Mouse (Mus musculus) olfactory bulb, adult 2 months (tissue): ENCODE data around the gene S100a5. TPM values are rescaled to one million over a fixed set of nuclear protein-coding genes. Genes with fewer than 3 reads are reported as not detected.

ENCODE experiments used
- H3K27ac ChIP-seq: fragments of 200-500 bp; 2 replicates; pipeline ENCODE4 v1.5.1; 2012; ENCODE audit warnings: low read depth, low read length; ENCODE audit not compliant: insufficient read depth
- H3K4me1 ChIP-seq: fragments of 200-500 bp; 2 replicates; pipeline ENCODE4 v1.6.1; 2012; ENCODE audit warnings: low read length; ENCODE audit not compliant: control insufficient read depth, insufficient read depth
- H3K4me3 ChIP-seq: fragments of 200-500 bp; 2 replicates; pipeline ENCODE4 v1.5.1; 2012; ENCODE audit warnings: mild to moderate bottlenecking, low read depth, low read length, moderate library complexity; ENCODE audit not compliant: insufficient read depth
- CTCF ChIP-seq: fragments of 200-500 bp; IDR thresholded peaks from 2 replicates; pipeline ENCODE4 v1.5.1; 2012; ENCODE audit warnings: low read depth, mild to moderate bottlenecking, low read length, moderate library complexity; ENCODE audit not compliant: insufficient read depth
- POLR2A ChIP-seq: fragments of 200-500 bp; IDR thresholded peaks from 2 replicates; pipeline ENCODE4 v1.6.1; 2012; ENCODE audit warnings: mild to moderate bottlenecking, low read depth, low read length, moderate library complexity; ENCODE audit not compliant: insufficient read depth
- WGBS: fragments of 180-500 bp; shearing (Covaris S2); methylation state at CpG from one replicate; pipeline ENCODE4 v1.1.7; 2018; 5-methylcytosine and 5-hydroxymethylcytosine counted together
- polyA plus RNA-seq: library from polyadenylated mRNA; stranded (reverse); fragments of >200 nt; gene quantifications from 2 replicates; pipeline ENCODE4 v1.2.4, GENCODE M21; 2012; ENCODE audit warnings: low replicate concordance; ENCODE audit not compliant: missing spikeins, insufficient read depth, insufficient read length

The S100a5 gene
- polyA plus RNA-seq, 1 experiment = not detected

DNA sequence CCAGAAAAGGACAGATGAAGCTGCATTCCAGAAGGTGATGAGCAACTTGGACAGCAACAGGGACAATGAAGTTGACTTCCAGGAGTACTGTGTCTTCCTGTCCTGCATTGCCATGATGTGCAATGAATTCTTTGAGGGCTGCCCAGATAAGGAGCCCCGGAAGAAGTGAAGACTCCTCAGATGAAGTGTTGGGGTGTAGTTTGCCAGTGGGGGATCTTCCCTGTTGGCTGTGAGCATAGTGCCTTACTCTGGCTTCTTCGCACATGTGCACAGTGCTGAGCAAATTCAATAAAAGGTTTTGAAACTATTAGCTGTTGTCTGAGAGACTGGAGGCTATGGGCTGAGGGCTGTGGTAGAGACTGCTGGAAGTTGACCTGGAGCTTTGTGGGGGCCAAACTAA, 2.6 kb upstream of the S100a5 start:
- Histone ChIP-seq H3K4me3 (no peak overlapping the region), H3K4me1 (peaks cover 25% of the 10 kb centered on the region), H3K27ac (no peak overlapping the region)
- WGBS = 90% methylated on average over 2 of the region's 2 CpGs
- TF ChIP-seq CTCF (no peak), POLR2A (no peak)

DNA sequence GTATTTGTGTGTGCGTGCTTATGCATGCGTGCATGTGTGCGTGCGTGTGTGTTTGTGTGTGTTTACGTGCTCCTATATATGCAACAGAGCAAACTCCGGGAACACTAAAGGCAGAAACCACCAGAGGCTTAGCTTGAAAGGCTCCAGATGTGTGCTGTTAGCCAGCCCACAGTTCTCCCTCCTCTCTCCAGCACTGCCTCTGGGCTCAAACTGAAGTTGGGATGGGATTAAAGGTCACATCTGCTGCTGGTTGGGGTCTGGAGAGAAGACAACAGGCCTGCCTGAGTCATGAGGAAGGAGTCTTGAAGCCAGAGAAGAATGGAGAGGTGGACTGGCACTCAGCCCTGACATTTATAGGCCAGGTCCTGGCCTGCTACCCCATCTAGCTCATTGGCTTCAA, 2.1 kb upstream of the S100a5 start:
- Histone ChIP-seq H3K27ac (no peak overlapping the region), H3K4me1 (peaks cover 23% of the 10 kb centered on the region), H3K4me3 (no peak overlapping the region)
- TF ChIP-seq CTCF = no peak
- 88% methylated on average over 6 of the region's 6 CpGs for WGBS

DNA sequence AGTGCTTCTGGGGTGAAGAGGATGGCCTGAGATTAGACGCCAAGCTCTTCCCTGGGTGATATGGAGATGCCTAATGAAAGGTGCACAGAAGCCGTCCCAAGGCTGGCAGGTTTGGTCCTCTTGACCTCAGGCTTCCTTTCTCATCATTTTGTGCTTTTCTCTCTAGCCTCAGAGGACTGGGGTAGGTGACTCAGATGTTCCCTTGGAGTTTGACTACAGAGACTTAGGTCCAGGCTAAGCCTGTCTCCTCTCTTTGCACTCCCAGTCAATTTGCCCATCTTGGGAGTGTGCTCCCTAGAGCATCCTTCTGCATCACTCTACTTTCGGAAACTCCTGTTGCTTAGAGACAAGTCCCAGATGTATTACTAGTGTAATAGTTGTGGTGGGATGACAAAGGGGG, 962 bp upstream of the S100a5 start:
- Histone ChIP-seq H3K27ac (no peak overlapping the region), H3K4me3 (no peak overlapping the region), H3K4me1 (peaks cover 19% of the 10 kb centered on the region)
- 89% methylated on average over 3 of the region's 3 CpGs for WGBS
- TF ChIP-seq CTCF (no peak), POLR2A (no peak)

DNA sequence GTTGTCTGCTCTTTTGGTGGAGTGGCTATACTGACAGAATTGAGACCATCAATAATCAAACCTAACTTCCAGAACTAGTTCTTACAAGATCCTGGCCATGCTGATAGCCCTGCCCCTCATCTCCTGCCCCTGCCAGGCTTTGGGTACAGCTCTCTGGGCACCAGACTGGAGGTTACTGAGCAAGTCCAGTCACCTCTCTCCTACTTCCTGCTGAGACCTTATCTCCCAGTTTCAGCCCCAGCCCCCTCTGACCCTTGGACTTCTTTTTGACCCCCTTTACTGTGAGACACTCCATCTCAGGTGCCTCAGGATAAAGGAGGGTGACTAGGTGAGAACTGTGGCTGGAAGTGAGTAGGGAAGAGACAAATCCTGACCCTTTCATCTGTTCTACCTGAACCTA, 779 bp downstream of the S100a5 start:
- H3K27ac ChIP-seq = no peak overlapping the region
- H3K4me3 ChIP-seq = no peak overlapping the region
- peaks cover 26% of the 10 kb centered on the region for H3K4me1 ChIP-seq
- no peak for TF ChIP-seq POLR2A
- no peak for TF ChIP-seq CTCF

DNA sequence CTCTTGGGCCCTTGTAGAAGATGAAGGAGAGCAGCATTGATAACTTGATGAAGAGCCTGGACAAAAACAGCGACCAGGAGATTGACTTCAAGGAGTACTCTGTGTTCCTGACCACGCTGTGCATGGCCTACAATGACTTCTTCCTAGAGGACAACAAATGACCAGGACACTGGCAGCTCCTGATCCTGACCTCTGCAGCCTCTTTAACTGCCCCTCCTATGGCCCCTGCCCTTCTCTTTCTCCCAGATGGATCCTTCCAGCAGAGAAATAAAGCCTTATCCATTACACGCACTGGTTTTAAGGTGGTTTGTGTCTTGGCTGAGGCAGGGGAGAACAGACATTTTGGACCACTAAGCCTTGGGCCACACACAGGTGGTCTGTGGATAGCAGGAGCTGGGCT, 3.2 kb downstream of the S100a5 start:
- Histone ChIP-seq H3K4me1 (peaks cover 13% of the 10 kb centered on the region), H3K27ac (no peak overlapping the region), H3K4me3 (no peak overlapping the region)
- no peak for TF ChIP-seq POLR2A
- WGBS = 96% methylated on average over 3 of the region's 3 CpGs

DNA sequence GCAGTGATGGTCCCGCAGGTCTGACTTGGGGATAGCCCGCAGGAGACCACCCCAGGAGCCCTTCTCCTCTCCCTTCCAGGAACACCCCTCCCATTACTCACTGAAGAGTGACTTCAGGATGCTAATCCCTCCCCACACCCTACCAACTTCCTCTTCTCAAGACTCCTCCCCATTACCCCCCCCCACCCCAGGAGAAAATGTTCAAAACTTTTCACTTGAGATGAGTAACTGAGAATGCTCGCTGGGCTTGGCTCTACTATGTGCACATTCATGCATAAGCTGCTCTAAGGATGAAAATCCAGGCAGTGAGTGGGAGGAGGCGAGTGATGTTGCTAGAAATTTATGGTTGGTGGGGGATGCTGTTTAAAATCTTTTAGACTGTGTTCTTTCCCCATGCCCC, 3.7 kb downstream of the S100a5 start:
- no peak overlapping the region for H3K27ac ChIP-seq
- H3K4me3 ChIP-seq = no peak overlapping the region
- TF ChIP-seq CTCF = no peak
- no peak for TF ChIP-seq POLR2A
- H3K4me1 ChIP-seq = peaks cover 13% of the 10 kb centered on the region
- WGBS = 71% methylated on average over 4 of the region's 4 CpGs

DNA sequence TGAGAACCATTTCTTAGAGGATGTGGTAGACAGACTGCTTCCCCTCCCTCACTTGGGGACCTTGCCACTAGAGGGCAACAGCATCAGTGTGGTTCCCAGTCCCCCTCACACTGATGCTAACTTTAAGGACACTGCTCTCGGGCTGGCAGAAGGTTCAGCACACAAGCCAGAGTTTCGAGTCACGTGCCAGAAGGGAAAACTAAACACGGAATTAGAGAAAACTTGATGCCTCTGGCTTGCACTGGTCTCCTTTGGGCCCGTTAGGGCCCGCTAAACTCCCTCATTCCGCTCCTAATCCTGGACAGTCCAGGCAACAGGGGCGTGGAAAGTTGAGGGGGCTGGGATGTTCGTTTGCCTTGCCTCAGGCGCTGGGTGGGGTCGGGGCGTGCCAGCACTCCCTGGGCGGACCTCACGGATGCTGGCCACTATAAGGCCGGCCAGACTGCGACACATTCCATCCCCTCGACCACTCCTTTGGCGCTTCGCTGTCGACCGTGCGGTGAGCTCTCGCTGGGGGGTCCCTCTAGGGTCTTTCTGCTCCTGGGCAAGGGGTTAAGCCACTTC, 4.5 kb downstream of the S100a5 start, which contains the start of gene S100a6:
TSS of gene S100a6 (plus strand) at position 155 of the 564 bp plus-strand sequence.
- TF ChIP-seq POLR2A (no peak), CTCF (no peak)
- 7% methylated on average over 23 of the region's 23 CpGs for WGBS
- Histone ChIP-seq H3K4me3 (0 out of 2 replicates have a peak within 1 kb of the TSS, but pooled peaks have one; percentile 14), H3K4me1 (peaks cover 13% of the 10 kb centered on the region), H3K27ac (no peak within 1 kb of the TSS)

DNA sequence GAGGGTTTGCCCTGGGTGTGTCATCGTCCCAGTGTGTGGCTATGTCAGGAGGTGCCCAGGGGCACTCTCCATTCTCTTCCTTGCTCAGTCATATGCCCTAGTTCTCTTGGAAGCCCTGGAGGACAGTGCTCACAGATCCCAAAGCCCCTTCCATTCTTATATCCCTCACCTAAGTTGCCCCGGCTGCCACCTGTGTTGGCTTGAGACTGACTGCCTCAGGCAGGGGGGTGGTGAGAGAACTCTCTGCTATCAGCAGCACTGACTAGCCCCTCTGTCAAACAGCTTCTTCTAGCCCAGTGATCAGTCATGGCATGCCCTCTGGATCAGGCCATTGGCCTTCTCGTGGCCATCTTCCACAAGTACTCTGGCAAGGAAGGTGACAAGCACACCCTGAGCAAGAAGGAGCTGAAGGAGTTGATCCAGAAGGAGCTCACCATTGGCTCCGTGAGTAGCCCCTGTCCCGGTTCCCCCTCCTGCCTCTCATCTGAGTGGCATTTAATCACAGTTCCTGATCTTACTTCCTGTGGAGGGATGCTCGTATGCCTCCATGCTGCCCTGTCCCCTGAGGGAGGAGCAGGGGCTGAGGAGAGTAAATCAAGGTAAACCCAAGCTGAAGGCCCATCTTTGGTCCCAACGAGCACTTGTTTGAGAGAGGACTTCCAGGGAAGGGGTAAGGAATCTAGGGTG, 5.3 kb downstream of the S100a5 start:
- WGBS = 76% methylated on average over 7 of the region's 7 CpGs
- Histone ChIP-seq H3K4me3 (no peak overlapping the region), H3K4me1 (peaks cover 13% of the 10 kb centered on the region), H3K27ac (no peak overlapping the region)
- TF ChIP-seq POLR2A (no peak), CTCF (no peak)

DNA sequence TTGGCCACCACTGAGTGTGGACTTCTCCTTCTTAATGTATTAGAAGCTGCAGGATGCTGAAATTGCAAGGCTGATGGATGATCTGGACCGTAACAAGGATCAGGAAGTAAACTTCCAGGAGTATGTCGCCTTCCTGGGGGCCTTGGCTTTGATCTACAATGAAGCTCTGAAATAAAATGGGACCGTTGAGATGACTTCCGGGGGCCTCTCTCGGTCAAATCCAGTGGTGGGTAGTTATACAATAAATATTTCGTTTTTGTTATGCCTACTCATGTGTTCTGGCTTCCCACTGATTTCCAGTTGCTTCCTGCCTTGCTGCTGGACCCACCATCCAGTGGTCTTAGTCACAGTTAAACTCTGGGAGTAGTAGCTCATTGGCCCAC, 5.8 kb downstream of the S100a5 start:
- no peak for TF ChIP-seq CTCF
- TF ChIP-seq POLR2A = no peak
- no peak overlapping the region for H3K4me3 ChIP-seq
- WGBS = 93% methylated on average over 6 of the region's 6 CpGs
- no peak overlapping the region for H3K27ac ChIP-seq
- peaks cover 13% of the 10 kb centered on the region for H3K4me1 ChIP-seq
